Mouse (Mus musculus) G1E (cell line): ENCODE data around the gene Dusp16.

Source experiments
- CTCF ChIP-seq: IDR thresholded peaks from 2 replicates; pipeline ENCODE4 v1.5.1; 2012; ENCODE audit warnings: low read depth, low read length, inconsistent platforms, mixed read lengths
- GATA1 ChIP-seq: IDR thresholded peaks from 2 replicates; pipeline ENCODE4 v1.6.1; 2012; ENCODE audit warnings: borderline replicate concordance, low read length, inconsistent platforms, mixed read lengths
- GATA2 ChIP-seq: IDR thresholded peaks from 2 replicates; pipeline ENCODE4 v1.6.1; 2012; ENCODE audit warnings: low read depth, low read length, inconsistent platforms, borderline replicate concordance
- POLR2AphosphoS5 ChIP-seq: IDR thresholded peaks from 2 replicates; pipeline ENCODE4 v1.6.1; 2012; ENCODE audit warnings: low read depth, low read length, inconsistent platforms; ENCODE audit not compliant: insufficient replicate concordance
- TAL1 ChIP-seq: conservative IDR thresholded peaks from 2 replicates; pipeline ENCODE4 v1.6.1; 2012; ENCODE audit warnings: low read depth, low read length, inconsistent platforms, mixed read lengths

GRCm38 (mm10) chr6:134696554-134696953 is 95.9 kb downstream of the Dusp16 start:
- TF ChIP-seq CTCF: no peak
- no peak for TF ChIP-seq GATA1
- no peak for TF ChIP-seq TAL1
- TF ChIP-seq GATA2: no peak
- no peak for TF ChIP-seq POLR2AphosphoS5
